Mouse (Mus musculus): Measurements from ENCODE around the gene Mdm2.

DNA sequence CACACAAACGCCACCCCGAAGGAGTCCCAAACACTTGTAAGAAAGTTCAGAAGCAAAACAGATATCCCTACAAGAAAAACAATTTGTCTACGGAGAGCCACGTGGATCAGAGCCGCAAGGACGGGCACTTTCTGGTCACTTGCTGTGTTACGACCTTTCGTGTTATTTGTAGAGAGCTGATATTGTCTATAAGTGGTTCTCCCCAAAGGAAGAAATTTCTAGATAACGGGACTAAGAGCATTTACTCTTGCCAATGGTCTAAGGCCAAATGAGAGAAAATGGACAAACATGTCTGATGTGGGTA lies 26.9 kb downstream of the Mdm2 start:
- TF ChIP-seq CTCF (IDR thresholded peaks at IDR 0.05; ENCODE audit: extremely low read depth, insufficient read depth, insufficient read length, insufficient replicate concordance) (no peak), POLR2A (IDR thresholded peaks at IDR 0.05; ENCODE audit: low read depth, low read length) (no peak)
